ENCODE assay signal across 9 mouse cellular contexts in the genomic region with DNA sequence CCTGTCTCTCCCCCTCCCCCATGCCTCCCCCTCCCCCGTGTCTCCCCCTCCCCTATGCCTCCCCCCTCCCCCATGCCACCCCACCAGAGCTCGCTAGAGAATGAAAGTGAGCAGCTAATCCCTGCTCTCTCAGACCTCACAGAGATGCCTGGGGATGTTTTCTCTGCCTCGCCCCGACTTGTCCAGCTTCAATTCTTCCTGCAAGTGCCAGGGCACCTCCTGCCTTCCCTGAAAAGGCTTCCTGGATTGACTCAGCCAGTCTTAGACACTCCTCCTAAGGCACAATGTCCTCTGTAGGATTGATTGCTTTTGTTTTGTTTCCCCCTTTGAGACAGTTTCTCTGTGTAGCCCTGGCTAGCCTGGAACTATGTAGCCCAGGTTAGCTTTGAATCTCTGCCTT. TPM values are rescaled to one million over a fixed set of nuclear protein-coding genes. Genes with fewer than 3 reads are reported as not detected.
DNase-seq lines count a peak whose midpoint lies in the region; ATAC-seq and TF ChIP-seq lines count a peak whose summit lies in the region.
"Had no signal": no experiment of that assay in that cellular context is flagged by ENCODE, and none has a peak within 500 bp of the region (broad histone marks: within the 10 kb centered on the region; RNA-seq: fewer than 3 reads in every experiment).

Gene C77080, minus strand, starts transcription at position 209 of the 400 bp plus-strand sequence.

- no peak within 1 kb of the TSS for H3K4me3 ChIP-seq in forebrain, postnatal 0 days (ENCODE audit: low read depth, low read length)
- no peak within 1 kb of the TSS for H3K4me3 ChIP-seq in forebrain, embryonic 13.5 days
- no peak within 1 kb of the TSS for H3K4me3 ChIP-seq in lung, adult 2 months (replicated peaks; ENCODE audit: extremely low read depth, low read depth, low read length)
- no peak within 1 kb of the TSS for H3K4me3 ChIP-seq in myocyte

- H3K36me3 ChIP-seq in forebrain, postnatal 0 days (ENCODE audit: insufficient read depth), result no peaks in the 10 kb centered on the region
- H3K36me3 ChIP-seq in forebrain, embryonic 13.5 days (ENCODE audit: poor library complexity, severe bottlenecking), result no peaks in the 10 kb centered on the region
- no peaks in the 10 kb centered on the region for H3K36me3 ChIP-seq in myocyte (ENCODE audit: control insufficient read depth, insufficient read depth)

- no peaks in the 10 kb centered on the region for H3K79me2 ChIP-seq in myocyte (ENCODE audit: control insufficient read depth, insufficient read depth)

- no peak for TF ChIP-seq CTCF in forebrain, postnatal 0 days (IDR thresholded peaks at IDR 0.05; ENCODE audit: low read depth)
- TF ChIP-seq CTCF in lung, adult 2 months (IDR thresholded peaks at IDR 0.05; ENCODE audit: insufficient read depth, low read length), result no peak

- no peak within 1 kb of the TSS for H3K4me2 ChIP-seq in forebrain, postnatal 0 days (ENCODE audit: low read depth)
- no peak within 1 kb of the TSS for H3K4me2 ChIP-seq in forebrain, embryonic 13.5 days
- H3K4me2 ChIP-seq in myocyte (ENCODE audit: low read depth), result peak within 1 kb of the TSS; percentile 71

- no peak for ATAC-seq in forebrain, postnatal 0 days
- ATAC-seq in forebrain, embryonic 13.5 days, result no peak
- ATAC-seq in erythroblast, adult 5-6 weeks (replicated peaks; ENCODE audit: low FRiP score, poor library complexity, severe bottlenecking), result no peak

- 0 out of 2 replicates have a peak within 1 kb of the TSS, but pooled peaks have one; percentile 6 for H3K9ac ChIP-seq in forebrain, postnatal 0 days
- H3K9ac ChIP-seq in forebrain, embryonic 13.5 days, result no peak within 1 kb of the TSS

- no peak within 1 kb of the TSS for H3K27ac ChIP-seq in forebrain, postnatal 0 days (ENCODE audit: low read depth, low read length)
- no peak within 1 kb of the TSS for H3K27ac ChIP-seq in forebrain, embryonic 13.5 days

- no peaks in the 10 kb centered on the region for H3K27me3 ChIP-seq in forebrain, postnatal 0 days (ENCODE audit: insufficient read depth, low read length)
- H3K27me3 ChIP-seq in forebrain, embryonic 13.5 days, result no peaks in the 10 kb centered on the region
- no peaks in the 10 kb centered on the region for H3K27me3 ChIP-seq in myocyte (ENCODE audit: control insufficient read depth, insufficient read depth, insufficient read length)

- H3K4me1 ChIP-seq in forebrain, postnatal 0 days (ENCODE audit: insufficient read depth), result no peaks in the 10 kb centered on the region
- H3K4me1 ChIP-seq in forebrain, embryonic 13.5 days, result peaks cover 14% of the 10 kb centered on the region
- H3K4me1 ChIP-seq in lung, adult 2 months (ENCODE audit: control insufficient read depth, insufficient read depth, low read length), result peaks cover 19% of the 10 kb centered on the region

- WGBS in forebrain, postnatal 0 days, result 4% methylated on average over 3 of the region's 4 CpGs
- 0% methylated on average over 2 of the region's 4 CpGs for WGBS in forebrain, embryonic 13.5 days
- 37% methylated on average over 4 of the region's 4 CpGs for WGBS in lung, adult 2 months

- no peak for DNase-seq in forebrain, postnatal 0 days
- DNase-seq in lung, adult 2 months, result no peak
- DNase-seq in lung, postnatal 36 days, result no peak
- no peak for DNase-seq in adrenal gland, postnatal 4 days (ENCODE audit: low spot score in 2 of 2)
- no peak for DNase-seq in heart, adult 18-20 months
- DNase-seq: kidney, adult 9 months had no signal

- H3ac ChIP-seq in myocyte (ENCODE audit: control insufficient read depth, insufficient read length), result no peak within 1 kb of the TSS

- TF ChIP-seq POLR2A in lung, adult 2 months (IDR thresholded peaks at IDR 0.05; ENCODE audit: borderline replicate concordance, extremely low read depth, low read depth, low read length), result no peak
- no peak for TF ChIP-seq POLR2A in myocyte (IDR thresholded peaks at IDR 0.05; ENCODE audit: insufficient read length, low read depth)

- H3K9me3 ChIP-seq in forebrain, postnatal 0 days (ENCODE audit: low read length), result no peaks in the 10 kb centered on the region
- H3K9me3 ChIP-seq in forebrain, embryonic 13.5 days (replicated peaks), result no peaks in the 10 kb centered on the region

TF ChIP-seq in myocyte, 11 proteins besides CTCF, POLR2A, EP300 and RAD21:
- no peak for TF ChIP-seq POLR2AphosphoS2 (IDR thresholded peaks at IDR 0.05; ENCODE audit: insufficient read length, low read depth)
- no peak for TF ChIP-seq REST (IDR thresholded peaks at IDR 0.05; ENCODE audit: insufficient read depth, insufficient read length)
- TF ChIP-seq E2F4 (IDR thresholded peaks at IDR 0.05; ENCODE audit: insufficient read depth), result no peak
- no peak for TF ChIP-seq MAX (IDR thresholded peaks at IDR 0.05; ENCODE audit: low read depth)
- no peak for TF ChIP-seq CEBPB (IDR thresholded peaks at IDR 0.05; ENCODE audit: insufficient read depth, poor library complexity, severe bottlenecking)
- TF ChIP-seq USF1 (IDR thresholded peaks at IDR 0.05; ENCODE audit: low read depth), result no peak
- TF ChIP-seq TCF12 (IDR thresholded peaks at IDR 0.05; ENCODE audit: insufficient read depth, poor library complexity, severe bottlenecking), result no peak
- no peak for TF ChIP-seq SRF (IDR thresholded peaks at IDR 0.05; ENCODE audit: control insufficient read depth, insufficient read length, low read depth)
- TF ChIP-seq TCF3 (IDR thresholded peaks at IDR 0.05; ENCODE audit: insufficient read length, low read depth), result no peak
- TF ChIP-seq MYOG (IDR thresholded peaks at IDR 0.05; ENCODE audit: control insufficient read depth in 1 of 3, insufficient read depth in 1 of 3, insufficient read length in 2 of 3, low read depth in 2 of 3), result no peak
- TF ChIP-seq MYOD1 (IDR thresholded peaks at IDR 0.05; ENCODE audit: control insufficient read depth in 1 of 3, insufficient read length in 2 of 3, low read depth in 2 of 3), result no peak
TF ChIP-seq in myocyte: peak in this region for 0.

RNA-seq across cellular contexts. Expression of gene C77080, which starts in this region (rescaled TPM):
- 7.8 and 10.6 TPM in 2 replicates for total RNA-seq in forebrain, postnatal 0 days (2014; rRNA removed)
- polyA plus RNA-seq in forebrain, postnatal 0 days (2015; fragmentation: Nextera tagmentation; extraction: Ambion mirVana), result 2.7 and 3.5 TPM in 2 replicates
- 3.7 and 3.8 TPM in 2 replicates for polyA plus RNA-seq in forebrain, embryonic 13.5 days (2015; fragmentation: Nextera tagmentation; extraction: Ambion mirVana)
- 47.1 and 50.1 TPM in 2 replicates for polyA plus RNA-seq in lung, adult 2 months (2012; rRNA removed)
- total RNA-seq in adrenal gland, postnatal 4 days (2021), result 10 to 100 TPM; 15.7 to 21.0 TPM
- 25.4 TPM for polyA plus RNA-seq in myocyte (2012; fragmentation: generic; extraction: Trizol)
- not detected in 2 replicates for total RNA-seq in erythroblast, adult 5-6 weeks (2015; ENCODE audit: low replicate concordance)
- total RNA-seq in erythroblast, adult 5-6 weeks (2017; ENCODE audit: low replicate concordance), result not detected in 2 replicates
- 1 to 10 TPM; 2.6 to 3.0 TPM for total RNA-seq in heart, adult 18-20 months (2021)
